Mouse (Mus musculus): ENCODE measurements at regions not wholly inside any gene's neighbourhood (a gene's known extent, or its start where the extent isn't known, plus 50 kb on each side); places are given as distances from the start of the nearest gene placed in this dataset.

DNA sequence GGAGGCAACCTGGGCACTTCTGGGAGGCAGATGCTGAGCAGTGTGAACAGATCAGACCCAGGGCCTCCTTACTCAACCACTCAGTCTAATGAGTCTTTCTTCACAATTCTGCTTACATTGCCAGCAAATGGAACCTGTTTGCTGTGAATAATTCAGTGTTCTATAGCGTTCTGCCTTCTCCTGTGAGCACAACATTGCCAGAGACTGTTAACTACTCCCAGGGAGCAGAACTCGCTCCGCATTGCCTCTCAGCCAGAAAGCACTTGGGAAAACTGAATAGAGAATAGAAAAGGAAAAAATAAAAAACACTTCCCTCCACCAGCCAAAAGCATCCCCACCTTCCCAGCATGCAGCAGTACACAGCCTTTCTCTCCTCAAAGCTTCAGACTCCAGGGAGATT, 51.5 kb downstream of the Aym1 start:
- DNase-seq = no peak

DNA sequence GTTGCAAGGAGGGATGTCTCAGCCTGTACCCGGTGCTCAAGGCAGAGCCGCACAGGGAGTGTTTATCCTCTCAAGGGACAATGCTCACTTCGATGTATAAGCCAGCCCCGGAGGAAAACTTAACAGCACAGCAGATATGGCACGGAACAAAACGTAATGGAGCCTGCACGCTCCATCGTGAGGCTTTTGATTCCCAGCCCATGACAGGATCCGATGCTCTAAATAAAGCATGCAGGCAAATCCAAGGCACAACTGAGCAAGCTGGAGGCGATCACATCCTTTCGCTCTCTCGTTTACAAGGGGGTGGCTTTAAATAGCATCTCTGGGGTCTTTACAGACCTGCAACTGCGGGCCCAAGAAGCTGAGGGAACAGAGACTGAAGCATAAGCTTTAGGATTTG, 53.9 kb downstream of the Aym1 start:
- DNase-seq = no peak

DNA sequence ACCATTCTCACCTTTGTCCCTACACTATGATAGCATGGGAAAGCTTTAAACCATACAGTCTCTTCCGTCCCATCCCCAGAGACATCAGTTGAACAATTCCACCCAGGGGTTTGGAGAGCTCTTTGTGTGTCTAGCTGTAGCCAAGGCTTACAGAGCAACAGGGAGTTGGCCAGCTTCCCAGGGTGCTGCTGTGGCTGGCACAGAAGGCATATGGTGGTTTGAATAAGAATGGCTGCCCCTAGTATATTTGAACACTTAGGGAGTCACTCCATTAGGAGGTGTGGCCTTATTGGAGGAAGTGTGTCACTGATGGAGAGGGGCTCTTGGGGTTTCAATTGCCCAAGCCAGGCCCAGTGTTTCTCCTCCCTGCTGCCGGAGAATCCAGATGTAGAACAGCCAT, 57.5 kb downstream of the Aym1 start:
- no peak for DNase-seq

DNA sequence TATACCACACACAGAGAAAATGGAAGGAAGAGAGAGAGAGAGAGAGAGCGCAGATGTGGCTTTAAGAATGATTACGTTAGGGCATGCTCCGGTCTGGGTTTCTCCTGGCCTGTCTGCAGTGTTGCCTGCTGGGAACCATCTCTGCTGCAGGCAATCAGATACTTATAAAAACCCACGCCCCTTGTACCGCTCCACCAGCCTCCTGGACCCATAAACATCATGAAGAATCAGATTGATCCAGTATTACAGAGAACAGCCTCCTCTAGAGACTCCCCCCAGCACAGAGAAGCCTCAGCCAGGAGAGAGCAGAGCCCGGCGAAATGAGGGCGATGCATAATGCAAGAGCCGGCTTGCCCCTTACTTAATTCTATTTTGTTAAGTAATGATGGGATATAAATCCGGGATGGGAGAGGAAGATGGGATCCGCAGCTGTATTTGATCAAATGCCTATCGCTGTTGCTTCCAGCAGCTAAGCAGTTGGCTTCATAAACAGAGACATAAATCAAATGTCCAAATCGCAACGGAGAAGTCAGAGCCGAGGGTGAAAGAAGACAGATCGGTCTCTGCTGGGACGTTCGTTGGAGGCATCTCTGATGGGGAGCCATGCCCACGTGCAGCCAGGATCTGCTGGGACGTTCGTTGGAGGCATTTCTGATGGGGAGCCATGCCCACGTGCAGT, 61.4 kb downstream of the Aym1 start:
- DNase-seq = no peak

- peak in 1 of 2 experiments; percentile 30 for DNase-seq
Observed at GRCm38 (mm10) chr5:113420619-113421018, 63.5 kb downstream of the Aym1 start.

- DNase-seq = no peak
Observed at GRCm38 (mm10) chr5:113421993-113422725, 65.1 kb downstream of the Aym1 start.

- DNase-seq = no peak
Observed at GRCm38 (mm10) chr5:113422726-113423110, 65.6 kb downstream of the Aym1 start.

GRCm38 (mm10) chr5:113427779-113428178, 62.4 kb upstream of the Wscd2 start:
- no peak for DNase-seq

DNA sequence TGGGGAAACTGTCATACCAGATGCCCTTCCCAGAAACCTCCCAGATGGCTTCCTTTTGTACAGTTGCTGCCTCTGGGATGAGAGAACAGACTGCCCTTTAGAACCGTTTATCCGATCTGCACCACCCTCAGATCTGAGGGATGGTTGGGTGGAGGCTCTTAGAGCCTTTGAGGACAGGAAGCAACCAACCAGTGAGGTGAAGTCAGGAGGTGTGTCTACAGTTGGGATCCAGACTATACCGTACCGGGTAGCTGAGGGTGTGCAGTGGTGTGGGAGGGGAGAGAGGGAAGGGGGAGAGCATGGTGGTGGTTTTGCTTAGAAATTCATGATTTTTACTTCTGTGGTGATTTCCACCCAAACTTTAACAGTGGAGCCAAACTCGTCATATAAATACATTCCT, 58.8 kb upstream of the Wscd2 start:
- DNase-seq = no peak

DNA sequence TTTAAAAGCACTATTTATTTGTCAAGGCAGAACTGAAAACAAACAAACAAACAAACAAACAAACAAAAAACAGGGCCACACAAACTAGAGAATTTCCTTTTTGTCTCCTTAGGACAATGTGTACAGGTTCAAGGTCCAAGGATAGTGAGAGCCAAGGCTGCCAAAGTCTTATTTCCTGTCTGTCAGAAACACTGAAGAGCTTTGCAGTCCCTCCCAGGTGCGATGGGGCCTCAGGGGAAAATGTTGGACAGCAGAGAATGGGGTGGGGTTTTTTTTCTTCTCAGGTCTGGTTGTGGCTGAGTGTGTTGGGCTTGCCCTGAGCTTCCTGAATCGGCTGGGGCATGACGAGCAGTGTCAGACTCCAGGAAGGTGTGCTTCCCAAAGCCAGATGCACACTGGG, 53.1 kb upstream of the Wscd2 start:
- no peak for DNase-seq

Measured in lung, postnatal 4 days (tissue).